Mouse (Mus musculus): ENCODE measurements around the gene Ncbp3.

- TF ChIP-seq CTCF (conservative IDR thresholded peaks at IDR 0.05 in 1 of 2, IDR thresholded peaks at IDR 0.05 in 1 of 2; ENCODE audit: low read depth in 2 of 2, low read length in 2 of 2) (peak in 1 of 2 experiments; percentile 49; a peak in 2 of 4 replicates), MYC (IDR thresholded peaks at IDR 0.05; ENCODE audit: low read depth, low read length) (no peak)
Observed at GRCm38 (mm10) chr11:73044789-73045188, 2.8 kb upstream of the Ncbp3 start.

Data from CH12.LX (cell line).